Mouse (Mus musculus): ENCODE data around the gene Cyp2c54. TPM values are rescaled to one million over a fixed set of nuclear protein-coding genes. Genes with fewer than 3 reads are reported as not detected.
"Not testable (repeated sequence)": the region's sequence is repeated elsewhere in the genome, so short reads cannot be mapped to it uniquely, and the experiment has no call there.

Cyp2c54 gene
- total RNA-seq (2014; rRNA removed) (not detected in 2 replicates), polyA plus RNA-seq (2015; fragmentation: Nextera tagmentation; extraction: Ambion mirVana) (not detected in 2 replicates)

- DNase-seq (ENCODE audit: low spot score) (no peak), ATAC-seq (no peak)
- H3K4me3 ChIP-seq (ENCODE audit: low read length) = no peak within 1 kb of the TSS
- no peaks in the 10 kb centered on the region for H3K4me1 ChIP-seq (ENCODE audit: insufficient read depth, low read length)
- no peaks in the 10 kb centered on the region for H3K27me3 ChIP-seq (ENCODE audit: insufficient read depth, low read length)
- no peaks in the 10 kb centered on the region for H3K9me3 ChIP-seq (ENCODE audit: low read length)
- no peak within 1 kb of the TSS for H3K4me2 ChIP-seq (ENCODE audit: low read depth, low read length)
- no peaks in the 10 kb centered on the region for H3K36me3 ChIP-seq (ENCODE audit: insufficient read depth, low read length)
- no peak within 1 kb of the TSS for H3K9ac ChIP-seq (replicated peaks; ENCODE audit: low read length)
- no peak within 1 kb of the TSS for H3K27ac ChIP-seq
- TF ChIP-seq CTCF (IDR thresholded peaks at IDR 0.05; ENCODE audit: low read depth) = no peak
Observed at GRCm38 (mm10) chr19:40073701-40074100, at the start of gene Cyp2c54. Gene Cyp2c54 (minus strand): TSS chr19:40073827.

- H3K27ac ChIP-seq; H3K36me3 ChIP-seq (ENCODE audit: insufficient read depth, low read length); H3K4me3 ChIP-seq (ENCODE audit: low read length); H3K9ac ChIP-seq (replicated peaks; ENCODE audit: low read length); ATAC-seq; H3K9me3 ChIP-seq (ENCODE audit: low read length); H3K4me1 ChIP-seq (ENCODE audit: insufficient read depth, low read length); H3K4me2 ChIP-seq (ENCODE audit: low read depth, low read length); H3K27me3 ChIP-seq (ENCODE audit: insufficient read depth, low read length); DNase-seq (ENCODE audit: low spot score): not testable (repeated sequence)
- 85% methylated on average over 13 of the region's 13 CpGs for WGBS
Observed at GRCm38 (mm10) chr19:40119624-40120023, 46.0 kb upstream of the Cyp2c54 start.

- Histone ChIP-seq H3K36me3 (ENCODE audit: insufficient read depth, low read length) (no peaks in the 10 kb centered on the region), H3K27ac (no peak overlapping the region), H3K4me2 (ENCODE audit: low read depth, low read length) (no peak overlapping the region), H3K4me1 (ENCODE audit: insufficient read depth, low read length) (no peaks in the 10 kb centered on the region), H3K9me3 (ENCODE audit: low read length) (no peaks in the 10 kb centered on the region), H3K4me3 (ENCODE audit: low read length) (no peak overlapping the region), H3K27me3 (ENCODE audit: insufficient read depth, low read length) (no peaks in the 10 kb centered on the region), H3K9ac (replicated peaks; ENCODE audit: low read length) (no peak overlapping the region)
- no peak for TF ChIP-seq CTCF (IDR thresholded peaks at IDR 0.05; ENCODE audit: low read depth)
- WGBS = 78% methylated on average over 3 of the region's 3 CpGs
- ATAC-seq (no peak), DNase-seq (ENCODE audit: low spot score) (no peak)
Observed at GRCm38 (mm10) chr19:40091111-40091510, 17.5 kb upstream of the Cyp2c54 start.

GRCm38 (mm10) chr19:40089421-40089820, 15.8 kb upstream of the Cyp2c54 start, which contains the start of gene Cyp2c50:
Gene Cyp2c50 (plus strand): TSS chr19:40089688.
- not testable (repeated sequence) for H3K4me1 ChIP-seq (ENCODE audit: insufficient read depth, low read length); ATAC-seq; H3K36me3 ChIP-seq (ENCODE audit: insufficient read depth, low read length); H3K9ac ChIP-seq (replicated peaks; ENCODE audit: low read length); H3K4me3 ChIP-seq (ENCODE audit: low read length); H3K4me2 ChIP-seq (ENCODE audit: low read depth, low read length); H3K9me3 ChIP-seq (ENCODE audit: low read length); DNase-seq (ENCODE audit: low spot score); H3K27me3 ChIP-seq (ENCODE audit: insufficient read depth, low read length); H3K27ac ChIP-seq
- WGBS = 95% methylated on average over 1 of the region's 1 CpGs

GRCm38 (mm10) chr19:40088381-40088780, 14.8 kb upstream of the Cyp2c54 start:
- no peaks in the 10 kb centered on the region for H3K36me3 ChIP-seq (ENCODE audit: insufficient read depth, low read length)
- H3K4me2 ChIP-seq (ENCODE audit: low read depth, low read length) = no peak overlapping the region
- H3K4me1 ChIP-seq (ENCODE audit: insufficient read depth, low read length) = no peaks in the 10 kb centered on the region
- ATAC-seq (no peak), DNase-seq (ENCODE audit: low spot score) (no peak)
- no peak for TF ChIP-seq CTCF (IDR thresholded peaks at IDR 0.05; ENCODE audit: low read depth)
- no peaks in the 10 kb centered on the region for H3K27me3 ChIP-seq (ENCODE audit: insufficient read depth, low read length)
- H3K9ac ChIP-seq (replicated peaks; ENCODE audit: low read length) = no peak overlapping the region
- H3K27ac ChIP-seq = no peak overlapping the region
- H3K9me3 ChIP-seq (ENCODE audit: low read length) = no peaks in the 10 kb centered on the region
- WGBS = 93% methylated on average over 1 of the region's 1 CpGs
- no peak overlapping the region for H3K4me3 ChIP-seq (ENCODE audit: low read length)

GRCm38 (mm10) chr19:39992140-39992539, 81.5 kb downstream of the Cyp2c54 start, which contains the start of gene Cyp2c37:
Gene Cyp2c37 (plus strand): TSS chr19:39992424.
- H3K9me3 ChIP-seq (ENCODE audit: low read length); H3K4me1 ChIP-seq (ENCODE audit: insufficient read depth, low read length); H3K4me3 ChIP-seq (ENCODE audit: low read length); H3K9ac ChIP-seq (replicated peaks; ENCODE audit: low read length); H3K27me3 ChIP-seq (ENCODE audit: insufficient read depth, low read length); H3K27ac ChIP-seq; H3K4me2 ChIP-seq (ENCODE audit: low read depth, low read length); DNase-seq (ENCODE audit: low spot score); ATAC-seq; H3K36me3 ChIP-seq (ENCODE audit: insufficient read depth, low read length): not testable (repeated sequence)
- WGBS = 100% methylated on average over 1 of the region's 1 CpGs

- Histone ChIP-seq H3K36me3 (ENCODE audit: insufficient read depth, low read length) (no peaks in the 10 kb centered on the region), H3K4me1 (ENCODE audit: insufficient read depth, low read length) (no peaks in the 10 kb centered on the region), H3K9me3 (ENCODE audit: low read length) (no peaks in the 10 kb centered on the region), H3K27me3 (ENCODE audit: insufficient read depth, low read length) (no peaks in the 10 kb centered on the region), H3K27ac (no peak overlapping the region), H3K9ac (replicated peaks; ENCODE audit: low read length) (no peak overlapping the region), H3K4me3 (ENCODE audit: low read length) (no peak overlapping the region), H3K4me2 (ENCODE audit: low read depth, low read length) (no peak overlapping the region)
- TF ChIP-seq CTCF (IDR thresholded peaks at IDR 0.05; ENCODE audit: low read depth) = no peak
- no peak for ATAC-seq
- no peak for DNase-seq (ENCODE audit: low spot score)
- WGBS = 71% methylated on average over 2 of the region's 2 CpGs
Observed at GRCm38 (mm10) chr19:39989471-39989870, 84.2 kb downstream of the Cyp2c54 start.

Other genes with a start within 250 kb of the Cyp2c54 start
- gene Cyp2c69, start 187.0 kb downstream of the Cyp2c54 start, total RNA-seq (2014; rRNA removed) = not detected in 2 replicates
- gene Cyp2c69, start 187.0 kb downstream of the Cyp2c54 start, polyA plus RNA-seq (2015; fragmentation: Nextera tagmentation; extraction: Ambion mirVana) = not detected in 2 replicates
- gene Cyp2c37, start 81.4 kb downstream of the Cyp2c54 start, total RNA-seq (2014; rRNA removed) = not detected in 2 replicates
- not detected in 2 replicates for gene Cyp2c37, start 81.4 kb downstream of the Cyp2c54 start, polyA plus RNA-seq (2015; fragmentation: Nextera tagmentation; extraction: Ambion mirVana)
- gene Cyp2c50, start 15.9 kb upstream of the Cyp2c54 start, total RNA-seq (2014; rRNA removed) = not detected in 2 replicates
- not detected in 2 replicates for gene Cyp2c50, start 15.9 kb upstream of the Cyp2c54 start, polyA plus RNA-seq (2015; fragmentation: Nextera tagmentation; extraction: Ambion mirVana)
- gene Cyp2c70, start 113.5 kb upstream of the Cyp2c54 start, total RNA-seq (2014; rRNA removed) = not detected in 2 replicates
- gene Cyp2c70, start 113.5 kb upstream of the Cyp2c54 start, polyA plus RNA-seq (2015; fragmentation: Nextera tagmentation; extraction: Ambion mirVana) = not detected in 2 replicates
- 1.2 and 2.8 TPM in 2 replicates for gene Pdlim1, start 198.0 kb upstream of the Cyp2c54 start, total RNA-seq (2014; rRNA removed)
- gene Pdlim1, start 198.0 kb upstream of the Cyp2c54 start, polyA plus RNA-seq (2015; fragmentation: Nextera tagmentation; extraction: Ambion mirVana) = 10.3 and 12.2 TPM in 2 replicates